Mouse (Mus musculus) intestine, embryonic 14.5 days (tissue): ENCODE results near the gene Tmem254c. TPM values are rescaled to one million over a fixed set of nuclear protein-coding genes. Genes with fewer than 3 reads are reported as not detected.
A peak's percentile ranks its signal among the peaks of the same experiment; 100 is the strongest.
"Not testable (repeated sequence)": the region's sequence is repeated elsewhere in the genome, so short reads cannot be mapped to it uniquely, and the experiment has no call there.

Experiments
- ATAC-seq: fragments of 200-750 bp; cut with Nextera tagmentation; replicated peaks from 2 replicates; pipeline ENCODE4 v1.8.0; 2017; ENCODE audit warnings: low read depth, moderate number of reproducible peaks, moderate TSS enrichment, moderate library complexity; ENCODE audit not compliant: low FRiP score, low TSS enrichment
- DNase-seq: peaks from one replicate; pipeline ENCODE4 v3.0.0-alpha.2; 2018; ENCODE audit warnings: low spot score
- H3K27ac ChIP-seq: fragments of 300-500 bp; sonication (generic); 2 replicates; pipeline ENCODE4 v1.5.1; 2014; ENCODE audit warnings: low read depth, mild to moderate bottlenecking, control low read depth
- H3K27me3 ChIP-seq: fragments of 300-500 bp; sonication (generic); replicated peaks from 2 replicates; pipeline ENCODE4 v1.6.1; 2014; ENCODE audit warnings: low read length, control low read depth; ENCODE audit not compliant: control insufficient read depth, insufficient read depth
- H3K36me3 ChIP-seq: fragments of 300-500 bp; sonication (generic); 2 replicates; pipeline ENCODE4 v1.6.1; 2014; ENCODE audit warnings: low read length, control low read depth; ENCODE audit not compliant: control insufficient read depth, insufficient read depth
- H3K4me1 ChIP-seq: fragments of 300-500 bp; sonication (generic); replicated peaks from 2 replicates; pipeline ENCODE4 v1.6.1; 2014; ENCODE audit warnings: low read length, control low read depth, mixed read lengths; ENCODE audit not compliant: control insufficient read depth, insufficient read depth
- H3K4me2 ChIP-seq: fragments of 300-500 bp; sonication (generic); 2 replicates; pipeline ENCODE4 v1.6.1; 2014; ENCODE audit warnings: low read length
- H3K4me3 ChIP-seq: fragments of 300-500 bp; sonication (generic); 2 replicates; pipeline ENCODE4 v1.5.1; 2014; ENCODE audit warnings: low read depth, low read length, control low read depth, mixed read lengths
- H3K9ac ChIP-seq: fragments of 300-500 bp; sonication (generic); 2 replicates; pipeline ENCODE4 v1.6.1; 2014; ENCODE audit warnings: mild to moderate bottlenecking, low read length
- H3K9me3 ChIP-seq: fragments of 300-500 bp; sonication (generic); 2 replicates; pipeline ENCODE4 v1.6.1; 2016; ENCODE audit warnings: low read length, control low read depth; ENCODE audit not compliant: control insufficient read depth
- WGBS: fragments of 180-500 bp; shearing (Covaris S2); extraction: QIAGEN DNeasy Blood & Tissue Kit; methylation state at CpG from one replicate; pipeline ENCODE4 v1.1.7; 2014; 5-methylcytosine and 5-hydroxymethylcytosine counted together
- polyA plus RNA-seq: library from polyadenylated mRNA; unstranded; fragments of >200 nt; fragmentation: Nextera tagmentation; extraction: Ambion mirVana; gene quantifications from 2 replicates; pipeline ENCODE4 v1.2.1, GENCODE M21; 2014

Tmem254c gene
- polyA plus RNA-seq: 60.1 and 70.8 TPM in 2 replicates

- not testable (repeated sequence) for H3K4me3 ChIP-seq, H3K4me2 ChIP-seq, H3K4me1 ChIP-seq, H3K27me3 ChIP-seq, H3K9me3 ChIP-seq, DNase-seq, H3K36me3 ChIP-seq, H3K9ac ChIP-seq, H3K27ac ChIP-seq
- WGBS: no CpG with 5 or more reads among the region's 10 CpGs
- ATAC-seq: peak; percentile 91
Observed at GRCm38 (mm10) chr14:26067325-26067633, at the start of gene Tmem254c. Gene Tmem254c, minus strand, starts transcription at chr14:26067355.

DNA sequence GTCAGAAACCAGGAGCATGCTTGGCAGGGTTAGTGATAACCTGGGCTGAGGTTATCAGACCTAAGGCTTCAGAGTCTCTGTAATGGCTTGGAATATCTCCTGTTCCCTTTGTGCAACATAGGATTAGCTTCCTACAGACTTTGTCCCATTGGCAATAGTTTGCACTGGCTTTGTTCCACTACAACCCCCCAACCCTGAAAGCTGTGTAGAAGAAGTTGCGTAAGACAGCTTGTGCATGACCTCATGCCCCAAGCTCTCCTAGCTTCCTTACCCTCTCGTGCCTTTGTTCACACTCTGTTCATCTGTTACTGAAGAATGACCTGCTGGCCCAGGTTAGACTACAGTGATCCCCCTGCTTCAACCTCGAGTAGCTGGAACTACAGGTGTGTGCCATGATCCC is 30.5 kb upstream of the Tmem254c start:
- WGBS: no CpG with 5 or more reads among the region's 3 CpGs
- not testable (repeated sequence) for H3K4me3 ChIP-seq, H3K9me3 ChIP-seq, H3K9ac ChIP-seq, ATAC-seq, H3K4me1 ChIP-seq, H3K27ac ChIP-seq, H3K27me3 ChIP-seq, DNase-seq, H3K4me2 ChIP-seq, H3K36me3 ChIP-seq

DNA sequence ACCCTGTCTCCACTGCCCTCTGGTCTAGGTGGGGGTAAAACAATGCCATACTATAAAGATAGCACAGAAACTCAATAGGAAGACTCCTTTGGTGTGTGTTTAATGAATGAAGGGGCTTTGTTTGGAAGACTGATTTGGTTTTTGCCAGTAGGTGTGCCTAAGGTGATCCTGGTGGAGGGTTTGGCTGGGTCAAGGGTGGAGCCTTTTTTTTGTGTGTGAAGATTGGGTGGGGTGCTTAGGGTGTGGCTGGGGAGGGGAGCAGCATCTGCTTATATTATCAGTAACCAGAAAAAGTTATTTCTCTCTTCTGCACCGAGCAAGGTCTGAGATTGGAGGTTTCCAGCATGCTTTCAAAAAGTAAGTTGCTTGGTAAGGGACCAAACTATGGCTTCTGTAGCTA is 14.8 kb upstream of the Tmem254c start, which contains the start of gene Cphx3:
Gene Cphx3 (plus strand): TSS at position 301 of the 400 bp plus-strand sequence.
- H3K9ac ChIP-seq, H3K27me3 ChIP-seq, H3K4me1 ChIP-seq, DNase-seq, H3K4me3 ChIP-seq, H3K9me3 ChIP-seq, H3K27ac ChIP-seq, H3K36me3 ChIP-seq, ATAC-seq, H3K4me2 ChIP-seq: not testable (repeated sequence)
- WGBS: no CpG with 5 or more reads among the region's 1 CpGs

DNA sequence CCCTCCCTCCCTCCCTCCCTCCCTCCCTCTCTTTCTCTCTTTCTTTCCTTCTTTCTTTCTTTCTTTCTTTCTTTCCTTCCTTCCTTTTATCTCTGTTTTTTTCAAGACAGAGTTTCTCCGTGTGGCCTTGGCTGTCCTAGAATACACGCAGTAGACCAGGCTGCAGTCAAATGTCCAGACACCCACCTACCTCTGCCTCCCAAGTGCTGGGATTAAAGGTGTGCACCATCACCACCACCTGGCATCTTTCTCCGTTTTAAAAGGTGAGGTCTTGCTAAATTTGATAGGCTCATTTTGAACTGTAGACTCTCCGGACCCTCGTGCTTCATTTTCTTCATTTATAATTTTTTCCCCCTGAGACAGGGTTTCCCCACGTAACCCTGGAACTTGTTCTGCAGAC is 14.1 kb upstream of the Tmem254c start, which contains the start of gene Cphx2:
Gene Cphx2 (plus strand): TSS at position 301 of the 400 bp plus-strand sequence.
- not testable (repeated sequence) for H3K36me3 ChIP-seq, H3K9ac ChIP-seq, ATAC-seq, H3K27me3 ChIP-seq, H3K4me3 ChIP-seq, H3K9me3 ChIP-seq, H3K27ac ChIP-seq, H3K4me1 ChIP-seq, DNase-seq, H3K4me2 ChIP-seq
- WGBS: no CpG with 5 or more reads among the region's 6 CpGs

DNA sequence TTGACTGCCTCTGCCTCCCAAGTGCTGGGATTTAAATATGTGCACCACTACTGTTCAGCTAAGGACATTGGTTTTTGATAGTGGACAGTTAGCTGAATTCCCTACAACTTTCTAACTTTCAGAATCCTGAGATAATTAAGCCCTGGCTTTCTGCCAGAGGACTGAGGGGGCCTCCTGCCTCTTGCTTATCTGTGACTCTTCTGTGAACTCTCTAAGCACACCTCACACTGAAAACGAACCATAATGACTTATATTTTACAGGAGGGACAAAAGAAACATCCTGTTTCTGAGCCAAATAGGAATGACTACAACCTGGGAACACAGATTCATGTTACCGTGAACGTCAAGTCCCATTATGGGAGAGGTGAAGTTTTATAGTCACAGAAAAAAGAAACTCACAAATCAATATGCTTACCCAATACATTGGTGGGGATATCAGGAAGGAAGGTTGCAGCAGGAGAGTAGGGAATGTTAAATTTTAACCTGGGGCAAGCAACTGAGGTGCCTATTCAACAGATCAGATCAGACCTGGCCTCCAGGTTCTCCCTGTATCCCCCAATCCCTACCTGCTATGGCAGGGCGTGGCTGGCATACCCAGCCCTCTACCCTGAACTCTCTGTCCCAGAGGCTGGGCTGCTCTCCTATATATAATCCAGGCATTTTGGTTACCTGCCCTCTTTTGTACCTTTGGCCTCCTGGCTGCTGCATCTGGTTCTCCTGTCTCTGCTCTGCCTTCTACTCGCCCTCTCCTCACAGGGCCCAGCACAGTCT is 9.7 kb upstream of the Tmem254c start:
- not testable (repeated sequence) for H3K4me2 ChIP-seq, H3K9ac ChIP-seq, DNase-seq, H3K27ac ChIP-seq, H3K27me3 ChIP-seq, H3K9me3 ChIP-seq, H3K4me1 ChIP-seq, H3K4me3 ChIP-seq, H3K36me3 ChIP-seq
- ATAC-seq: peak; percentile 93
- no CpG with 5 or more reads among the region's 5 CpGs for WGBS

DNA sequence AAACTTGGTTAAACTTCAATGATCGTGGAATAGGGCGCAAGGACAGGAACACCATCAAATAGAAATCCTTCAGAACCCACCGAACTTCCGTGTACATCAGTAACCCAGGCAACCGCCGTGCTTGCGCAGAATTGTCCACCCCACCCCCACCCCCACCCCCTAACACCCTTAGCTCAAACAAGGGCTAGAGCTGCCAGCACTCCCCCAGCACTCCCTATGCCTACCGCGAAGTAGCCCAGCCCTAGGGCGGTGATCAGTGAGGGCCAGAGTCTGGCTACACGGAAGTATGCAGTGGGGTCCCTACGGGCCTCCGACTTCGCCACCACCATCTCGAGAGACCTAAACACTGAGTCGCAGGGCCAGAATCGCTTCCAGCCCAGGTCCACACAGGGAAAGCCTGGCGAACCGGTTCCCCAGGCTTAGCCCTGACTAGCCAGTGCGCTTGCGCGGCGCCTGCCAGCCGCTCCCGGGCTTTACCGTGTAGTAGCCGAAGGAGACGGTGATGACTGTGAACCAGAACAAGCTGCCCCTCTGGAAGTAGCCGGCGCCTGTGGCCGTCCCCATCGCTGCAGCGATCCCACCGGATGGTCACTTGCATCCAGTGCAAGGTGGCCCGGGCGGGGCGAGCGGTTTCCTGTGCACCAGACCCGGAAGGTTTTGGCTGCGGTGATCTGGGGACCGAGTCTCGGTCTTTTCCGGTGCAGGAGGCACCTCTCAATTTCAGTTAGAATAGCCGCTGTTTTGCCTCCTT is 406 bp downstream of the Tmem254c start:
- not testable (repeated sequence) for H3K4me3 ChIP-seq, H3K9me3 ChIP-seq, DNase-seq, H3K27me3 ChIP-seq, H3K4me2 ChIP-seq, H3K4me1 ChIP-seq, H3K9ac ChIP-seq, H3K36me3 ChIP-seq, H3K27ac ChIP-seq
- peak; percentile 91 for ATAC-seq
- no CpG with 5 or more reads among the region's 44 CpGs for WGBS

GRCm38 (mm10) chr14:26059362-26059761 is 7.8 kb downstream of the Tmem254c start:
- not testable (repeated sequence) for H3K9ac ChIP-seq, H3K36me3 ChIP-seq, H3K27ac ChIP-seq, H3K4me1 ChIP-seq, ATAC-seq, DNase-seq, H3K9me3 ChIP-seq, H3K4me2 ChIP-seq, H3K27me3 ChIP-seq, H3K4me3 ChIP-seq
- no CpG with 5 or more reads among the region's 6 CpGs for WGBS

DNA sequence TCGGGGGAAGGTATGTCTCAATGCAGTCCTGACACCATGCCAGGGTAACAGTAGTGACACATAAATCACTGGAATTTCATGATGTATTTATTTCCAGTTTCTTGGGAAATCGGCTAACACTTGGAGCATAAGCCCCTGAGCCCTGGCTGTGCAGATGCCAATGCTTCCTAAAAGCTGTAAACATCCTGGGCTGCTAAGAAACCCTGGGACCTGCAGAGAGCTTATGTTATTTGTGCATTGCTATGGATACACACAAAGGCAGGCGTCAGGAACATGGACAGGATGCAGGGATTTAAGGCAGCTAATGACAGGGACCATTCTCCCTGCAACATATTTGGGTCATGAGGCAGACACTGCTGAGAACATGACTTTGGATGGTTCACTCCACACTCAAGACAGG is 9.0 kb downstream of the Tmem254c start:
- H3K9ac ChIP-seq, H3K4me1 ChIP-seq, H3K4me3 ChIP-seq, DNase-seq, H3K4me2 ChIP-seq, H3K9me3 ChIP-seq, H3K36me3 ChIP-seq, H3K27me3 ChIP-seq, ATAC-seq, H3K27ac ChIP-seq: not testable (repeated sequence)
- no CpG with 5 or more reads among the region's 3 CpGs for WGBS
